Mouse (Mus musculus): ENCODE measurements around the gene Plcb2.

Plcb2 gene

DNA sequence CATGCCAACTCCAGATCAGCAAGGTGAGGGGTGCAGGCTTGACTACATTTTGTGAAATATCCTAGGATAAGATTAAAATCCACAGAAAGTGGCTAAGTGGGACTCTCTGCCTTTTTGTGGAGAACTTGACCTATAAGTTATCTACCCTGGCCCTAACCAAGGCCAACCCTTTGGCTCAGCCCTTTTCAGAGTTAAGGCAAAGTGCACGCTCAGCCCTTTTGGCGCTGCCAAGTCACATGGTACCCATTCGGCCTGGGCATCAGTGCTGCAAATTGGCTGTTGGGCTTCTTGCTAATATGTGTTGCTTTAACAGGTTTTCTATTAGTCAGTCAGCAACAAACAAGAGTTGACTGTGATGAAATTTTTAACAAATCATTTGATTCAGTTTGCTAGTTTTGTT is 40.4 kb downstream of the Plcb2 start:
- in situ Hi-C loops (cut with MboI, MseI): loop anchor here (5.0 to 10.0 kb wide), 2 partner anchors 50 to 1607 kb away; no protein-coding TSS in a partner anchor

DNA sequence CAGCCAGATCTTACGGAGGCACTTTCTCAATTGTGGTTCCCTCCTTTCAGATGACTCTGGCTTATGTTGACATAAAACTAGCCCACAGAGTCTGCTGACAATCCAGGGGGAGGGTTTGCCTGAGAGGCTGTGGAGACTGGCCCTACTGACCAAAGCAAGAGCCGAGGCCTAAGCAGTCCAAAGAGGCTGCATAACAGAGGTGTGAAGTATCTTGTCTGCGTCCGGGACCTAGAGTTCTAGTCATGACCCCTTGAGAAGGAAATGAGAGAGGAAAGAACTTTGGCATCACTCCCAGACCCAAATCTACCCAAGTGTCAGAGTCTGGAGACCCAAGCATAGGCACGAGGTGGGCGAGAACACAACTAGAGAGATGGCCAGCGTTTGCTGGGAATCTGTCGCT is 41.5 kb downstream of the Plcb2 start:
- in situ Hi-C loops (cut with MboI, MseI): loop anchor here (5.0 to 10.0 kb wide), 2 partner anchors 49 to 1608 kb away; no protein-coding TSS in a partner anchor

DNA sequence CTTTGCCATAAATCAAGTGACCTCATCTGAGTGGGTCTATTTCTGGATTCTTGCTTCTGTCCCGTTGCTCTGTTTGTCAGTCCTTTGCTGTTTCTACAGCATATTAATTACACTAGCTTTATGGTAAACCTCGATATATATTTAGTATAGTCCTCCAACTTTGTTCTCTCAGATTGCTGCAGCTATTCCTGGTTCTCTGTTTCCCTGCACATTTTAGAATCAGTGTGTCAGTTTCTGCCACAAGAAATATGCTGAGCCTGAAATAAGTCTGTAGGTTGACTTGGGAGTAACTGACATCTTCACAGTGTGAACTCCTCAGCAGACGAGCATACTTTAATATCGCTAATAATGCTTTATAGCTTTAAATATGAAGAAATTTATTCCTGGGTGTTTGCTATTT is 43.1 kb downstream of the Plcb2 start:
- in situ Hi-C loops (cut with MboI, MseI): loop anchor here (5.0 to 10.0 kb wide), 2 partner anchors 48 to 1610 kb away; no protein-coding TSS in a partner anchor

DNA sequence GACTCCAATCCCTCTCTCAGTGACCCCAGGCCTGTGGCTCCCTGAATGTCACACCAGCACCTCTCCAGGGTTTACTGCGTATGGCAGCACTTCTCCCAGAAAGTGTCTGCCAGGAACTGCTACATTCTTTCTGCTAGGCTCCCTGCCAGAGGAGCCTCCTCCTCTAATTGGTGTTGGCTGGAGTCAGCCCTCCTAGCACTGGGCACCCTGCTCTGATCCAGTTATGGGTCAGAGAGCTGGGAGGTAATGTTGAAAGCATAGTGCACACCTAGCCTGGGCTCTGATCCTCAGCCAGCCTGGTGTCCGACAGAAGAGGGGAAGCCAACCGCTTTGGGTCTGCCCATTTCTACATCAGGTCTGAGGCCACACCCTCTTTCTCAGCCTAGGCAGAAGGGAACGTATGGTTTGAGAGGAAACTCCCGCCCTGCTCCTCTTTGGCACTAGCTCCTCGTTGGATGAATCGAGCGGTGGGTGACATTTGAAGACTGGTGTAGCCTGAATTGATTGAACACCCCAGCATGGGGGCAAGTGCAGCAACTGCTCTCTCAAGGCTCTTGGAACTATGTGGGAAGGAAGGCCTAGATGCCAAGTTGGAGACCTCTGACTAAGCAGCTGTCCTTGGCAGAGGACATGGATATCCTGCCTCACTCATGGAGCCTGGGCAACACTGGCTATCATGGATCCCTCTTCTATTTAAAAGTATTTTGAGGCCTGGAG is 45.5 kb downstream of the Plcb2 start:
- in situ Hi-C loops (cut with MboI, MseI): loop anchor here in 1 of 2 experiments (10.0 kb wide), 1 partner anchor 1612 kb away; no protein-coding TSS in a partner anchor

DNA sequence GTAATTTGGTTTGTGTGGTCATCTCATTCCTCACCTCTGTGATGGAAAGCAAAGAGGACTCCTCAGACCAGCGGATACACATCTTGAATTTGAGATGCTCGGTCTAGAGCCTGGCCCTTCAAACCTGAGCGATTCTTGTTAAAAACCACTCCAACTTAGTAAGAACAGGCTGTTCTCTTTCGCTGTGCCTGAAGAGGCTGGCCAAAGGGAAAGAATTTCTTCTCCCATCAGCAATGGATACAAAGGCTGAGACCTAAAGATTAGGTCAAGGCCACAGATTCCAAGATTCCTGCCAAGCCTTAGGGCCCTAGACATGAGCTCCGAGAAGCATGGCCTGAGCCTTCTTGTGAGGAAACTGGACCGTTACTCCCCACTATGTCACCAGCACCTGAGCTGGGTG is 47.3 kb downstream of the Plcb2 start:
- in situ Hi-C loops (cut with MboI, MseI): loop anchor here in 1 of 2 experiments (10.0 kb wide), 1 partner anchor 1614 kb away; no protein-coding TSS in a partner anchor

DNA sequence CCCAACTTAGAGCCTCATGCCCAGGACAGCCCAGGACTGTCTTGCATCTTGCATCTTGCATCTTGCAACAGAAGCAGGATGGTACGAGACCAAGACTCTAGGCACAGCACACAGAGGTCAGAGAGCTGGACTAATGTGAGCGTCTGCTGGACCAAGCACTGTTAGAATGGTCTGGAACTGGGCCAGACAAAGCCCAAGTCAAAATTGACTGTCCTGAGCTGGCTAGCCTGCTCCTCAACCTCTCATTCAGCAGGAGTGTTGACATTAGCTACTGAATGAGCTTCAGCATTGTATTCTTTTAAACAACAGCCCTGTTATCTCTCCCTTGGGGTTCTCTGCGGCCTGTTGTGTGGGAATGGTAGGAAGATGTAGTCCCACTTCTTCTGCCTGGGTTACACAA is 48.7 kb downstream of the Plcb2 start:
- in situ Hi-C loops (cut with MboI, MseI): no loop called here

DNA sequence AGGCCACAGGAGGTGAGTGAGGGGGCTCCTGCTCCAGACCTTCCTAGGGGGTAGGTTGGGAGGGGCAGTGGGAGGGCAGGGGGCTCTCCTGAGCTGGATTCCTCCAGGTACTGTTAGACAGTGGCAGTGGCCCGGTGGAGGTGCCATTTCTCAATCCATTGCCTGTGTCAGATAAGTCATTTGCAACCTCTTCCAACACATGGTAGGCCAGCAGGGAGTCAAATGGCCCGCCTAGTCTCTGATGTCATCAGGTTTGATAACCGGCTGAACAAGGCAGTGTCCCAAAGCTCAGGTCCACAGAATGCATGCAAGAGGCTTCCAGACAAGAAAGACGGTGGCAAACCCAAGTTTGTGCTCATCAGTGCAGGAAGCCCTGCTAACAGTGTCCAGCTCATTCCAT is 50.4 kb downstream of the Plcb2 start:
- in situ Hi-C loops (cut with MboI, MseI): no loop called here

DNA sequence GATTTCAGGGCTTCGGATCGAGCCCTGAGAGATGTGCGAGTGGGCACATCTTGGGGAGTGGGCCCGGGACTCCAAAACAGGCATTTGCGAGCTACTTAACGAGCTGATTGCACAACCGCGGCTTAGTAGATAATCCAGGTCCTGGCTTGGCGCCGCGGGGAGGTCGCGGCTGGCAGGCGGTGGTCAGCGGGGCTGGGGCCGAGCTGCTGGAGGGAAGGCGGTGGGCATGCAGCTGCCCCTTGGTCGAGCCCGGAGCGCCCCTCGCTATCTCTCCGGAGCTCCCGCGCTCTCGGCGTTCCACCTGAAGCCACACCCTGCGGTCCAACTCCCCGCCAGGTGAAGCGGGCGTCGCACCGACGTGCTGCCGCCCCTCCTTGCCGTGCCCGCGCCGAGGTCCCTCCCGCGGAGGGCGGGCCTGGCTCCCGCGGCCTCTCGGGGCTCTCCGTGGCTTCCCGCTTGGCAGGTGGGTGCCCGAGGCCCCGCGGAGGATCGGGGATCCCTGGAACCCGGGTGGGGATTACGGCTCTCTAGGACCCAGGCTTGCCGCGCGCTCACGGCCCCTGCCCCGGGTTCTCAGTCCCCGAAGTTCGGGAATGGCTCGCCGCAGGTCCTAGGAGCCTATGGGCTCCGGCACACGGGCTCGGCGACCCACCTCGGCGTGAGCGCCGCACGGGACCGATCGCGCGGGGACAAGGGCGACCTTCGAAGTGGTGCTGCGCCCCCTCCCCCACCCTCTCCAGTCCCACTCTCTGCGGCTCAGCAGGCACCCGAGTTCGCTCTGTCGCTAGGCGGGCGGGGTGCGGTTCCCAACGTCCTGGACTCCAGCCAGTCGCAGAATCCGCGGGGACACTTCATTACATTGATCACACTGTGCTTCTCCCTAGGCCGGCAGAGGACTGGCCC is 51.1 kb downstream of the Plcb2 start:
- in situ Hi-C loops (cut with MboI, MseI): no loop called here

DNA sequence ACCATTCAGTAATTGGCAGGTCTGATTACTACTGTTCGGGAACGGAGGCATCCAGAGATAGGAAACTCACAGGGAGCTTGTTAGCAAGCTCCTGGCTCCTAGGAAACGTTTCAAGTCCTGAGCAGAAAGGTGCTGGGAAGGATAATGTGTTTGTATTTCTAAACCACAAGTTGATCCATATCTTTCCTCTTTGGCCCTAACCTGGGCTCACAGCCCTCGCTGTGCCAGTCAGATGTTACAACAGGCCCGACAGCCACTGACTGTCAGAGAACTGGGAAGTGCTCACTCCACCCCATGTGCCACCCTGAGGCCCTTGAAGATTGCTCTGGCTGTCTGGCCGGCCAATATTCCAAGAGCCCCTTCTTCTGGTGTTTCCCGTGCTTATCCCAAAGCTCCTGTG is 53.7 kb downstream of the Plcb2 start:
- in situ Hi-C loops (cut with MboI, MseI): no loop called here

DNA sequence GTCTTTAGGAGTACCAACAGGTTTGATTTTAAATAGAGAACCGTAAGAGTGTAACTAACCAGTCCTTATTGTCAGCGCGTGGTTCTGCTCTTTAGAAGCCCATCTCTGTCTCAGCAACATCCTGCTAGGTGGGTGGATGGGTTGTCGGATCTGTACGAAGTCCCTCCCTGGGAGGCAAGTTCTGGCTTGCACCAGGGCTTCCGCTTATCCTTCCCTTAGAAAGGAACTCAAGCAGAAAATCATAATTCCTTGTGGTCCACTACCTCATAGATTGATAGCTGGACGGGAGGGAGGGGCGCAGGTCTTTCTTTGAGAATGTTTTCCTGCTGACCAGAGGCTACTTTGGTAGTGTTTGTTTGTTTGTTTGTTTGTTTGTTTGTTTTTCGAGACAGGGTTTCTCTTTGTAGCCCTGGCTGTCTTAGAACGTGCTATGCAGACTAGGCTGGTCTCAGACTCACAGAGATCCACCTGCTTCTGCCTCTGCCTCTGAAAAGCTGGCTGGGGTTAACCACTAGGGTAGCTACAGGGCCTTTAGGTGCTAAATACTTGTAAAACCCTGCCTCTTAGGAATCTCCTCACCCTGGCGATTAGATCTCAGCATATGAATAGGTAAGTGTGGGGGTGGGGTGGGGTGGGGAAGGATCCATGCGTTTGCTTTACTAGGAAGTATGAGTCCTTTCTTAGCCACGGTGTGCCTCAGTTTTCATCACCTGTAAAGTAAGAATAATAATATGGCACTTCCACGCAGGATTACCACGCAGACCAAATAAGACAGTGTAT is 54.4 kb downstream of the Plcb2 start:
- in situ Hi-C loops (cut with MboI, MseI): no loop called here

DNA sequence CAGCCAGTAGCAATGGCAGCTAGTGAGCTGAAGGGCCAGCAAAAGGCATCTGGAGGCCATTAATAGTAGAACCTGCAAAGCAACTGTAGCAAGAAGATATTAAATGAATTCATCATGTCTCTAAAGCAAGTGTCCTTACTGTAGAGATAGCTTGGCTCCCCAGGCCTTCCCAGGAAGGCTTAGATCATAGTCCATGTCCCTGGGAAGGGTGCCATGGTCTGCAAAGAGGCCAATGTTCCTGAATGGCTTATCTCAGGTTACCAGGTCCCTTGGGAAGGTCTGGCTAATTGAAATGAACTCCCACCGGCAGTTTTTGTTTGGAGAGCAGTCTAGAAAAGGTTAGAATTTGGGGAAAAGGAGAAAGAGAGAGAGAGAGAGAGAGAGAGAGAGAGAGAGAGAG is 56.5 kb downstream of the Plcb2 start:
- in situ Hi-C loops (cut with MboI, MseI): no loop called here

DNA sequence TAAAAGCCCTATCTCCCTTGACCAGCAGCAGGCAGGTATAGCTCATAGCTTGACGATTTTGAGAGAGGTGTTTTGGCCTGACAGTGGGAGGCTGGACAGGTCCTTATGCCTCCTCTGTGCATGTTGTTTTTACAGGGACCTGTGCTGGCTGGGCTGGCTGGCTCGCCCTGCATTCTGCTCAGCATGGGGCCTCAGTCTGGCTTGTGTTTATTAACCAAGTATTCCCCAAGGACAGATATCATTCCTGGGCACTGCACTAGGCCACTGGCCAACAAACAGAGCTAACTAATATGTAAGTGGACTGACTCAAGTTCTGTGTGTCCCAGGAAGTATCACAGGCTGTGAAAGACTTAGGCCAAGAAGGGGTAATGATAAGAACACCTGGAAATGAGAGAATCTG is 58.5 kb downstream of the Plcb2 start:
- in situ Hi-C loops (cut with MboI, MseI): no loop called here

DNA sequence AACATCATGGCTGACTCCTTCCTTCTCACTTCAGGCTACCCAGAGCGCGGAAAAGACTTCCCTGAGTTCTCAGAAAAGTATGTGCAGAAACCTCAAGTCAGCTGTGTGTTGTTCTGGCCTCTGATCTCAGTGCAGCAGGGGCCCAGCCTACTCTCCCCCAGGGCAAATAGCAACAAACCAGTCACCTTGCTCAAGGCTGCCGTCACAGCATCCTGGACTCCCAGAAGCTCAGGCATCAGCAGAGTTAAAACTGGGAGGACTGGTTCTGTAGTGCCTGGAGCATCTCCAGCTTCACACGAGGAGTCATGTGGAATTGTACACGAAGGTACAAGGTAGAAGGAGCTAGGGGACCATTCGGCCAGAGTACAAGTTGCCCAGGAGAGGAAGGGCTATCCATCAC is 59.0 kb downstream of the Plcb2 start:
- in situ Hi-C loops (cut with MboI, MseI): no loop called here

DNA sequence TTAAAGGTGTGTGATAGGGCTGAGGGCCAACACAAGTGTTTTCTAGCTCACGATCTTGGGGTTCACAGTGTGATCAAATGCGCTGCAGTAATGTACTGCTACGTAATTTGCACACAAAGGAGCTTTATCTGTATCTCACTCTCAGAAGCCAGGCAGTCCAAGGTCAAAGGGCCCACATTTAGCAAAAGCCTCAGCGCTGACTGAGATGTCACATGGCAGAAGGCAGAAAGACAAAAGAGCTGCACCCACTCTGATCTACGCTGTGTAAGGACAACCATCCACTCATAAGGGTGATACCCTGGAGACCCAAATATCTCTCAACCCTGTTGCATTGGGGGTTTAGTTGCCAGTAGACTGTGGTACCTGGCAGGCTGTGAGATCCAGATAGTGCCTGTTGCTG is 61.1 kb downstream of the Plcb2 start:
- in situ Hi-C loops (cut with MboI, MseI): no loop called here

DNA sequence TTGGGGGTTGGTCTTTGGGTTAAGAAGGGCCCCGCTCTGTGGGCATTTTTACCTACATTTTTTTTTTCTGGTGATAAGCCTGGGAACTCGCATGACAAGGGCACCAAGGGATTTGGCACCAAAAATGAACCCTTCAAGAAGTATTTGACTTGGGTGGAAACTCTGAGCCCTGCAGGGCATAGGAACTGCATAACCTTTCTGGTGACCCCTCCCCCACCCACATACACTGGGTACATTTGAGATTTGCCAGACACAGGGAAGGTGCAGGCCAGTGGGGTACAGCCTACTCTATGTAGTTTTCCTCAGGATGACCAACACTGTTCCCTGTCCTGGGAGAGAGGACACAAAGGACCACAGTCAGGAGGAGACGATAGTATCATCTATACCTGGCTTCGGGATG is 62.6 kb downstream of the Plcb2 start:
- in situ Hi-C loops (cut with MboI, MseI): no loop called here

DNA sequence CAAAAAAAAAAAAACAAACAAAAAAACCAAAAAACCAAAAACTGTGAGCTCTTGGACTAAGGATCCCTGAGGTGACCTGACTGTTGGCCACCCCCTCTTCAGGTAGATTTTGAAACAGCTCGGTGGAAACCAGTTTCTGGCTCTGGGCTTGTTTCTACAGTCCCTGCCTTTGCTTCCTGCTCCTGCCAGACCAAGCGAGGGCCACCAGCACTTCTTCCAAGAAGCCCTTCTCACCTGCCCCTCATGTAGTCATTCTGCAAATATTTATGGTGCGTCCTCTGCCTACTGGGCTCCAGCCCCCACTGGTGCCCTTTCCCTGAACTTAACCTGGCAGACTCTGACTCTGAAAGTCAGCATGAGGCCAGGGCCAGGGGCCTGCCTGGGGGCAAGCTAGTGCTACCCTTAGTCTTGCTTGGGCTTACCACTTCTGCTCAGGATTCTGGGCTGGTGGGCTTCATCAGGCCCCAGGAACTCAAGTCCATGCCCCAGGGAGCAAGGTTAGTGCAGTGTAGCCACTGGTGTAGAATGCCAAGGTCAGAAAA is 63.2 kb downstream of the Plcb2 start:
- in situ Hi-C loops (cut with MboI, MseI): no loop called here

DNA sequence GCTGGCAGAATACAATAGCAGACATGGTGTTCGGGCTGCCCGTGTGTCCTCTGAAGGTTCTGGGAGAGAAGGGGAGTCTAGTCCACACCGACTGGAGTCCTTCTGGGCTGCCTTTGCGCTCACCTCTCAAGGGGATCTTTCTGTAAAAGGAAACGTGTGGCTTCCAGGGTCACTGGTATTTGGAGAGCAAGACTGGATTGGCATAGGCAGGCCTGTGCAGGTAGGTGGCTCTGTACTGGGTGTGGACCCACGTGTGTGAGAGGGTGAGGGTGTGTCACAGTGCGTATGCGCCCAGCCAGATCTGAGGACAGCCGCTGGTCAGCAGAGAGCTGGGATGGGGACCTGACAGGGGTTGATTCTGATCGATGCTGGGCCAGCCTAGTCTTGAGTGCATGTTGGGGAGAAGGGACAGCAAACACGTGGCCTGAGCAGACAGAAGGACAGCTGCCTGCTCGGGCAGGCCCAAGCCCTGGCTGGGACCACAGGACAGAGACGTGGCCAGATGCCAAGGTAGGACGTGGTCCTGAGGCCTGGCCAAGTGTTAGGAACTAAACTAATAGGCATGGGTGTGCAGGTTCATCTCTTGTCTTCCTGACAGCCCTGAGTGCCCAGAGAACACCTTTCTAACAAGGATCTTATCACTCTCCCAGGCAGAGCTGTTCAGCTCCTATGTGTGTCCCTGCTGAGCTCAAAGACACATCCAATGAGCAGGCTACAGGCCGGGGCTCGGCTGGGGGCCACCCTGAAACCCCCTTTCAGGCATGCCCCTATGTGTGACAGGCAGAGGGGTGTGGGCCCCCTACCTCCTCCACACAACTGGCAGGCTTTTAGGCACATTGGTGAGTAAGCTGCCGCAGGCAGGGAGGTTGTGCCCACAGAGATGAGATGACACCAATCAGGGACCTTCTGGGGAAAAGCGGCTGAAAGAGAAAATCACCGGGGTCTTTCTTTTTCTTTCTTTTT is 64.2 kb downstream of the Plcb2 start:
- in situ Hi-C loops (cut with MboI, MseI): no loop called here

DNA sequence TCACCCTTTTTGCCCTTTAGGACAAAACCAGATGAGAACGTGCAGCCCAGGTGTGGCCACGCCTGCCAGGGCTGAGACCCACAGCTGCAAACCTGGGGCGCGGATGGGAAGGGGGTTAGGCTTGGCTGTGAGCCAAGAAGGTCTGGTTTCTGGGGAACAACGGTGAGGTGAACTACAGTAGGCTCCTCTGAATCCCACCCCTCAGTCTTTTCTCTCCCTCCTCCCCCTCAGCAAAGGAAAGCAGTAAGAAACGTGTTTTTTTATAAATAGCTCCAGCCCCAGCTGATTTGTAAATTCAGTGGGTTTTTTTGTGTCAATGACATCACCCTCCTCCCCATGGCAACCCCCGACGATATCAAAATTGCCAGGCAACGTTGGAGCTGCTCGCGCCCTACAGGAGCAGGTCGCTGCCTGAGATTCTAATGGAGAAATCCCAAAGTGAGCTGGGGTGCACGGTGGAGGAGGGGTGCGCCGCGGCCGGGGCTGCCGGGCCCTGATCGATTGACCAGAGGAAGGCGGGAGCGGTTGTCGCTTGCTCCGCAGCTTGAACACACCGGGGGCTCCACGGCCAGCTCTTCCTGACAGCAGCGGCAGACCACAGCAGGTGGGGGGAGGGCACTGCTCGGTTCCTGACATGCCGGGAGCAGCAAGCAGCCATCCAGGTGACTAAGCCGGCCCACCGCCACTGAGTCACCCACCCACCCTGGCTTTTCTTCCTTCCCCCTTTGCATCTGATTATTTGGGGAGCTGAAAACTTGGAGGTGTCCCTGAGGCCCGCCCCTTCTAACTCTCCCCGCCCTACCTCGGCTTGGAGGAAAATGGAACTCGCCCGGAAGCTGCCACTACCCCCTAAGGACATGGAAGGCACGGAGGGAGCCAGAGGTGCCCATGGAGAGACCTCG is 65.1 kb downstream of the Plcb2 start, which contains the start of gene Pak6:
Gene Pak6 (plus strand): TSS at position 402 of the 902 bp plus-strand sequence.
- in situ Hi-C loops (cut with MboI, MseI): no loop called here

DNA sequence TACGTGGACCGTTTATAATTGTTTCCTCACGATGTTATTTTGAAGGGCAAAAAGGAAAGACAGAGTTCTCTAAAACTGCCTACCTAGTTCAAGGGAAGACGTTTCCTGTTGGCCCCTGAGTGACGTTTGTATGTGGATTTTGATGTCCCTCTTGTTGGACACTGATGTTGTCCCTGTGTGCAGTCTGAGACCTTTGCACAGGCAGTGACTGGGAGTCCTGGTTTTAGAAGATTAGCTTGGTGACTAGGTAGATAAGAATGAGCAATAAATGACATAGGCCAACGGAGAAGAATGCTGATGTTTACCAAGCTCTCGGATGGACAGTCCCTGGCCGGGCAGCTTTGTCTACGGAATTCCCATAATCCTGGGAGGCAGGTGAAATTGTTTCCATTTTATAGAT is 66.3 kb downstream of the Plcb2 start:
- in situ Hi-C loops (cut with MboI, MseI): no loop called here

All from T-helper 17 cell (primary cell).